Mouse (Mus musculus): ENCODE data around the gene Dst. TPM values are rescaled to one million over a fixed set of nuclear protein-coding genes. Genes with fewer than 3 reads are reported as not detected.

Dst gene
- total and polyA plus RNA-seq, 3 experiments: 0.08 to 0.60 TPM; not detected in 1

DNA sequence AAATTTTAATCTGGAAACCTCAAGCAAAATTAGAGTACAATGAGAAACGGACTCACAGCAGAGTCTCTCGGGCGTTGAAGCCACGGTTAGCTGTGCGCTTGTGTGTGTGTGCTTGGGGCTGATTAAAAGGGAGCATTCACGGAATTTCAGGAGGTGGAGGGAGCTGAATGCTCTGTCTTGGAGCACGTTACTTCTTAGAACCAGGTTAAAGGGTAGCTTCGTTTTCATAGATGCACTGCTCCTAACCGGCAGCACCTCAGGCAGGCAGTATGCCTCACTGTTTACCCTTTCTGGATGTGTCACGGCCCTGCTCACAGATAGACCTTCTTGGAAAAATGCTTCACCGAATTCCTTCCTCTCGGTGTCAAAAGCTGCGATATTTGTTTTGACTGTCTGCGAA, 329.2 kb downstream of the Dst start:
- Histone ChIP-seq H3K27me3 (ENCODE audit: control insufficient read depth in 1 of 2, insufficient read depth in 2 of 2, low read length in 2 of 2) (no peaks in the 10 kb centered on the region), H3K36me3 (ENCODE audit: control insufficient read depth in 1 of 2, insufficient read depth in 2 of 2, low read length in 2 of 2) (no peaks in the 10 kb centered on the region), H3K9ac (ENCODE audit: control insufficient read depth, low read depth, low read length, poor library complexity, severe bottlenecking) (no peak overlapping the region), H3K79me2 (ENCODE audit: control insufficient read depth, insufficient read depth, low read length, poor library complexity) (no peaks in the 10 kb centered on the region), H3K4me3 (ENCODE audit: control insufficient read depth in 1 of 2, insufficient read depth in 1 of 2, low read depth in 2 of 2, low read length in 2 of 2) (no peak overlapping the region), H3K9me3 (replicated peaks; ENCODE audit: insufficient read depth, low read length) (no peaks in the 10 kb centered on the region), H3K27ac (ENCODE audit: control insufficient read depth, low read depth, low read length) (no peak overlapping the region), H3K4me1 (ENCODE audit: control insufficient read depth in 1 of 2, insufficient read depth in 2 of 2, low read length in 2 of 2) (no peaks in the 10 kb centered on the region)
- DNase-seq (ENCODE audit: low read depth, low spot score): no peak
- TF ChIP-seq MAX (IDR thresholded peaks at IDR 0.05; ENCODE audit: low read length) (no peak), ELF1 (IDR thresholded peaks at IDR 0.05; ENCODE audit: low read depth, low read length) (no peak), EP300 (IDR thresholded peaks at IDR 0.05; ENCODE audit: low read depth in 1 of 2, low read length in 2 of 2) (no peak), SMC3 (IDR thresholded peaks at IDR 0.05; ENCODE audit: low read depth, low read length) (no peak), POLR2A (IDR thresholded peaks at IDR 0.05; ENCODE audit: control insufficient read depth in 1 of 2, insufficient read depth in 1 of 2, low read depth in 1 of 2, low read length in 2 of 2, poor library complexity in 1 of 2) (no peak), USF2 (IDR thresholded peaks at IDR 0.05; ENCODE audit: borderline replicate concordance in 1 of 2, insufficient read depth in 1 of 2, low read depth in 1 of 2, low read length in 2 of 2) (no peak), HCFC1 (IDR thresholded peaks at IDR 0.05; ENCODE audit: low read depth, low read length) (no peak)

GRCm38 (mm10) chr1:34237689-34238091, 329.7 kb downstream of the Dst start:
- Histone ChIP-seq H3K36me3 (ENCODE audit: control insufficient read depth in 1 of 2, insufficient read depth in 2 of 2, low read length in 2 of 2) (no peaks in the 10 kb centered on the region), H3K27ac (ENCODE audit: control insufficient read depth, low read depth, low read length) (no peak overlapping the region), H3K4me3 (ENCODE audit: control insufficient read depth in 1 of 2, insufficient read depth in 1 of 2, low read depth in 2 of 2, low read length in 2 of 2) (no peak overlapping the region), H3K9me3 (replicated peaks; ENCODE audit: insufficient read depth, low read length) (no peaks in the 10 kb centered on the region), H3K79me2 (ENCODE audit: control insufficient read depth, insufficient read depth, low read length, poor library complexity) (no peaks in the 10 kb centered on the region), H3K9ac (ENCODE audit: control insufficient read depth, low read depth, low read length, poor library complexity, severe bottlenecking) (no peak overlapping the region), H3K4me1 (ENCODE audit: control insufficient read depth in 1 of 2, insufficient read depth in 2 of 2, low read length in 2 of 2) (no peaks in the 10 kb centered on the region), H3K27me3 (ENCODE audit: control insufficient read depth in 1 of 2, insufficient read depth in 2 of 2, low read length in 2 of 2) (no peaks in the 10 kb centered on the region)
- no peak for DNase-seq (ENCODE audit: low read depth, low spot score)
- TF ChIP-seq POLR2AphosphoS5 (IDR thresholded peaks at IDR 0.05; ENCODE audit: borderline replicate concordance, low read depth, low read length): no peak
- TF ChIP-seq NRF1 (IDR thresholded peaks at IDR 0.05; ENCODE audit: insufficient read depth, low read depth, low read length, poor library complexity, severe bottlenecking): no peak
- TF ChIP-seq SMC3 (IDR thresholded peaks at IDR 0.05; ENCODE audit: low read depth, low read length): no peak
- TF ChIP-seq SIN3A (IDR thresholded peaks at IDR 0.05; ENCODE audit: low read length): no peak
- no peak for TF ChIP-seq JUND (IDR thresholded peaks at IDR 0.05; ENCODE audit: low read depth, low read length)
- no peak for TF ChIP-seq MYC (IDR thresholded peaks at IDR 0.05; ENCODE audit: low read depth, low read length)
- no peak for TF ChIP-seq EP300 (IDR thresholded peaks at IDR 0.05; ENCODE audit: low read depth in 1 of 2, low read length in 2 of 2)
- no peak for TF ChIP-seq NELFE (IDR thresholded peaks at IDR 0.05; ENCODE audit: low read depth, low read length)

GRCm38 (mm10) chr1:34238231-34238630, 330.2 kb downstream of the Dst start:
- no peak for TF ChIP-seq CHD2 (IDR thresholded peaks at IDR 0.05; ENCODE audit: low read length)
- no peak for TF ChIP-seq EP300 (IDR thresholded peaks at IDR 0.05; ENCODE audit: low read depth in 1 of 2, low read length in 2 of 2)
- no peak for TF ChIP-seq MYB (IDR thresholded peaks at IDR 0.05; ENCODE audit: low read depth, low read length)
- TF ChIP-seq JUND (IDR thresholded peaks at IDR 0.05; ENCODE audit: low read depth, low read length): no peak
- no peak for TF ChIP-seq RCOR1 (IDR thresholded peaks at IDR 0.05; ENCODE audit: low read depth, low read length)
- no peak for TF ChIP-seq BHLHE40 (IDR thresholded peaks at IDR 0.05; ENCODE audit: borderline replicate concordance, low read depth, low read length)
- TF ChIP-seq ZNF384 (IDR thresholded peaks at IDR 0.05; ENCODE audit: low read depth, low read length): no peak
- Histone ChIP-seq H3K4me3 (ENCODE audit: control insufficient read depth in 1 of 2, insufficient read depth in 1 of 2, low read depth in 2 of 2, low read length in 2 of 2) (no peak overlapping the region), H3K27me3 (ENCODE audit: control insufficient read depth in 1 of 2, insufficient read depth in 2 of 2, low read length in 2 of 2) (no peaks in the 10 kb centered on the region), H3K9ac (ENCODE audit: control insufficient read depth, low read depth, low read length, poor library complexity, severe bottlenecking) (no peak overlapping the region), H3K27ac (ENCODE audit: control insufficient read depth, low read depth, low read length) (no peak overlapping the region), H3K4me1 (ENCODE audit: control insufficient read depth in 1 of 2, insufficient read depth in 2 of 2, low read length in 2 of 2) (no peaks in the 10 kb centered on the region), H3K79me2 (ENCODE audit: control insufficient read depth, insufficient read depth, low read length, poor library complexity) (no peaks in the 10 kb centered on the region), H3K36me3 (ENCODE audit: control insufficient read depth in 1 of 2, insufficient read depth in 2 of 2, low read length in 2 of 2) (no peaks in the 10 kb centered on the region), H3K9me3 (replicated peaks; ENCODE audit: insufficient read depth, low read length) (no peaks in the 10 kb centered on the region)
- no peak for DNase-seq (ENCODE audit: low read depth, low spot score)

Data from MEL (cell line).